In the genomic region with DNA sequence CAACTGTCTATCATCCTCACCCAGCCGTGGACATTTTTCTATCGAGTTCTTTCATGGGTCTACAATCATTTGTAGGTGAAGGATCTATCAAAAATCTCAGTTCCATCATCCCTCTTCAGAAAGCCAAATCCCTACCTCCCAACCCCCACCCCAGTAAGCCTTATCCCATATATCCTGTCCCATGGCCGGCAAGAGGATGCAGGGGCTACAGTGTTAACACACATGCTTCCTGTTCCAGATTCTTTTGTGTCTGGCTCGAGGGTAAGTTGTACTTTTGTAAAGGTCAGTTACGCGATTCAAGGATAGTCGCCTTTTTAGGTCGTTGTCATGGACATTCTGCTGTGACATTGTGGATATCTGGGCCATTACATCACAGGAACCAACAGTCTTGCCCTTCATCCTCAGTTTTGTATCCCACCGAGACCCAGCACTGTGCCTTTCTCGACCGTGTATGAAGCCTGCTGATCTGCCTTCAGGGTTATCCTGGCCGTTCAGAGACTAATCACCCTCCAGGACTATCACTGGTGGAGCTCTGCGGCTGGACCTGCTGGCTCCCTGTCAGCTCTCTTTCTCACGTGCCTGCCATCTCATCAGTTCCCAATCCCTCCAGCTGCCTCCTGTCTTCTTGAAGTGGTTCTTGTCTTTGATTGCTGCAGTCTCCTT, we compare ENCODE assay signal across 11 mouse cellular contexts.
A peak's percentile ranks its signal among the peaks of the same experiment; 100 is the strongest.
DNase-seq lines count a peak whose midpoint lies in the region; ATAC-seq and TF ChIP-seq lines count a peak whose summit lies in the region.
"Had no signal": no experiment of that assay in that cellular context is flagged by ENCODE, and none has a peak within 500 bp of the region (broad histone marks: within the 10 kb centered on the region; RNA-seq: fewer than 3 reads in every experiment).

No protein-coding gene starts in this region.

- peak overlapping the region; percentile 68 for H3K27ac ChIP-seq in forebrain, embryonic 10.5 days
- no peak overlapping the region; the same call in 1 of the 2 replicates for H3K27ac ChIP-seq in forebrain, embryonic 14.5 days (ENCODE audit: low read depth, low read length)
- H3K27ac ChIP-seq in kidney, embryonic 16.5 days (ENCODE audit: low read length) = peak overlapping the region; percentile 13; the same call in 1 of the 2 replicates
- H3K27ac ChIP-seq in limb, embryonic 11.5 days (replicated peaks; ENCODE audit: low read depth, low read length) = 0 out of 2 replicates have a peak overlapping the region, but pooled peaks have one; percentile 3
- H3K27ac ChIP-seq in cerebellum, adult 2 months (ENCODE audit: insufficient read depth, low read length) = no peak overlapping the region

- H3K4me2 ChIP-seq in forebrain, embryonic 14.5 days (ENCODE audit: low read length) = no peak overlapping the region
- no peak overlapping the region for H3K4me2 ChIP-seq in kidney, embryonic 16.5 days (replicated peaks; ENCODE audit: low read depth, low read length)
- H3K4me2 ChIP-seq in limb, embryonic 11.5 days (ENCODE audit: low read depth, severe bottlenecking) = no peak overlapping the region

- 63% methylated on average over 14 of the region's 14 CpGs for WGBS in forebrain, embryonic 10.5 days
- 64% methylated on average over 14 of the region's 14 CpGs for WGBS in forebrain, embryonic 14.5 days
- WGBS in kidney, embryonic 16.5 days = 42% methylated on average over 14 of the region's 14 CpGs
- WGBS in limb, embryonic 11.5 days = 57% methylated on average over 14 of the region's 14 CpGs
- WGBS in cerebellum, adult 2 months = 53% methylated on average over 14 of the region's 14 CpGs

- no peaks in the 10 kb centered on the region for H3K9me3 ChIP-seq in forebrain, embryonic 10.5 days
- H3K9me3 ChIP-seq in forebrain, embryonic 14.5 days (replicated peaks; ENCODE audit: control insufficient read depth, low read length) = no peaks in the 10 kb centered on the region
- H3K9me3 ChIP-seq in kidney, embryonic 16.5 days (ENCODE audit: low read length) = no peaks in the 10 kb centered on the region
- H3K9me3 ChIP-seq in limb, embryonic 11.5 days (ENCODE audit: control insufficient read depth, low read length) = no peaks in the 10 kb centered on the region

- no peaks in the 10 kb centered on the region for H3K36me3 ChIP-seq in forebrain, embryonic 10.5 days (replicated peaks)
- H3K36me3 ChIP-seq in forebrain, embryonic 14.5 days (ENCODE audit: control insufficient read depth, insufficient read depth, low read length) = no peaks in the 10 kb centered on the region
- H3K36me3 ChIP-seq in kidney, embryonic 16.5 days (ENCODE audit: insufficient read depth, low read length) = no peaks in the 10 kb centered on the region
- no peaks in the 10 kb centered on the region for H3K36me3 ChIP-seq in limb, embryonic 11.5 days (ENCODE audit: control insufficient read depth, insufficient read depth, low read length)

- peaks cover 25% of the 10 kb centered on the region for H3K4me1 ChIP-seq in forebrain, embryonic 10.5 days
- peaks cover 8% of the 10 kb centered on the region for H3K4me1 ChIP-seq in forebrain, embryonic 14.5 days (ENCODE audit: control insufficient read depth, insufficient read depth, low read length)
- no peaks in the 10 kb centered on the region for H3K4me1 ChIP-seq in kidney, embryonic 16.5 days (ENCODE audit: insufficient read depth, low read length)
- peaks cover 6% of the 10 kb centered on the region for H3K4me1 ChIP-seq in limb, embryonic 11.5 days (ENCODE audit: control insufficient read depth, insufficient read depth, low read length)
- H3K4me1 ChIP-seq in cerebellum, adult 2 months (ENCODE audit: control insufficient read depth, insufficient read depth, low read length) = no peaks in the 10 kb centered on the region

- H3K9ac ChIP-seq in forebrain, embryonic 14.5 days (ENCODE audit: low read length) = no peak overlapping the region
- no peak overlapping the region for H3K9ac ChIP-seq in kidney, embryonic 16.5 days (replicated peaks; ENCODE audit: low read length)
- H3K9ac ChIP-seq in limb, embryonic 11.5 days (ENCODE audit: low read length) = no peak overlapping the region

- no peak for TF ChIP-seq POLR2A in cerebellum, adult 2 months (IDR thresholded peaks at IDR 0.05; ENCODE audit: borderline replicate concordance, insufficient read depth, low read length)

- DNase-seq in forebrain, embryonic 10.5 days (ENCODE audit: extremely low spot score, low spot score) = no peak
- no peak for DNase-seq in forebrain, embryonic 14.5 days (ENCODE audit: low spot score)
- DNase-seq in kidney, adult 9 months = no peak
- peak; percentile 36 for DNase-seq in adrenal gland, postnatal 14 days
- DNase-seq in limb, embryonic 11.5 days (ENCODE audit: low spot score) = no peak
- DNase-seq in cerebellum, adult 2 months = no peak
- DNase-seq in right cerebral cortex, postnatal 25 days = no peak
- DNase-seq: B cell, adult 2 months; cerebellum, postnatal 36 days; midbrain, embryonic 14.5 days had no signal

- TF ChIP-seq CTCF in cerebellum, adult 2 months (IDR thresholded peaks at IDR 0.05; ENCODE audit: borderline replicate concordance, insufficient read depth, low read depth, low read length) = no peak

- no peak overlapping the region for H3K4me3 ChIP-seq in forebrain, embryonic 10.5 days
- no peak overlapping the region for H3K4me3 ChIP-seq in forebrain, embryonic 14.5 days (ENCODE audit: low read depth, low read length)
- no peak overlapping the region for H3K4me3 ChIP-seq in kidney, embryonic 16.5 days (ENCODE audit: low read length)
- no peak overlapping the region for H3K4me3 ChIP-seq in limb, embryonic 11.5 days (ENCODE audit: low read depth, low read length)
- no peak overlapping the region for H3K4me3 ChIP-seq in cerebellum, adult 2 months (replicated peaks; ENCODE audit: insufficient read depth, low read depth, low read length)

- H3K27me3 ChIP-seq in forebrain, embryonic 10.5 days (ENCODE audit: poor library complexity, severe bottlenecking) = no peaks in the 10 kb centered on the region
- no peaks in the 10 kb centered on the region for H3K27me3 ChIP-seq in forebrain, embryonic 14.5 days (replicated peaks; ENCODE audit: control insufficient read depth, insufficient read depth, low read length)
- H3K27me3 ChIP-seq in kidney, embryonic 16.5 days (ENCODE audit: insufficient read depth, low read length) = no peaks in the 10 kb centered on the region
- no peaks in the 10 kb centered on the region for H3K27me3 ChIP-seq in limb, embryonic 11.5 days (ENCODE audit: control insufficient read depth, insufficient read depth, low read length)
- no peaks in the 10 kb centered on the region for H3K27me3 ChIP-seq in cerebellum, adult 2 months (ENCODE audit: control insufficient read depth, insufficient read depth, low read length)

- ATAC-seq in forebrain, embryonic 14.5 days = no peak
- ATAC-seq in kidney, embryonic 16.5 days (ENCODE audit: low FRiP score, low TSS enrichment) = no peak
- ATAC-seq in limb, embryonic 11.5 days (ENCODE audit: insufficient number of reproducible peaks, low FRiP score, low TSS enrichment, low read depth) = no peak

Comparison
In these comparisons a context has a peak if more than half of its experiments do, and no peak if none do; other contexts are left out.
1. H3K27ac ChIP-seq: peak in forebrain, embryonic 10.5 days (single experiment), kidney, embryonic 16.5 days (single experiment) and limb, embryonic 11.5 days (single experiment); none in forebrain, embryonic 14.5 days (single experiment) and cerebellum, adult 2 months (single experiment).